Mouse (Mus musculus): ENCODE measurements around the gene Spata3.

The Spata3 gene

GRCm38 (mm10) chr1:86032273-86032987, 15.8 kb downstream of the Spata3 start:
- DNase-seq (ENCODE audit: low read depth) = peak; percentile 87

- no peak for DNase-seq (ENCODE audit: low read depth)
These were observed 21.8 kb downstream of the Spata3 start for GRCm38 (mm10) chr1:86038191-86038951.

- DNase-seq (ENCODE audit: low read depth) = no peak
These were observed 23.5 kb downstream of the Spata3 start for GRCm38 (mm10) chr1:86040131-86040530.

- DNase-seq (ENCODE audit: low read depth) = no peak
These were observed 24.2 kb downstream of the Spata3 start for GRCm38 (mm10) chr1:86040817-86041216.

GRCm38 (mm10) chr1:86045056-86045455, 28.4 kb downstream of the Spata3 start:
- no peak for DNase-seq (ENCODE audit: low read depth)

- DNase-seq (ENCODE audit: low read depth) = no peak
These were observed 29.5 kb downstream of the Spata3 start, which contains the start of gene 2810459M11Rik for GRCm38 (mm10) chr1:86045848-86046805. 2810459M11Rik (plus strand) TSS chr1:86045863.

GRCm38 (mm10) chr1:86046833-86047563, 30.4 kb downstream of the Spata3 start:
- DNase-seq (ENCODE audit: low read depth) = no peak

- peak; percentile 18 for DNase-seq (ENCODE audit: low read depth)
These were observed 31.6 kb downstream of the Spata3 start for GRCm38 (mm10) chr1:86048231-86048630.

- DNase-seq (ENCODE audit: low read depth) = no peak
These were observed 32.1 kb downstream of the Spata3 start for GRCm38 (mm10) chr1:86048744-86049143.

GRCm38 (mm10) chr1:86053198-86053921, 36.7 kb downstream of the Spata3 start:
- peak; percentile 30 for DNase-seq (ENCODE audit: low read depth)

- no peak for DNase-seq (ENCODE audit: low read depth)
These were observed 38.3 kb downstream of the Spata3 start for GRCm38 (mm10) chr1:86054943-86055342.

GRCm38 (mm10) chr1:86056284-86056683, 39.7 kb downstream of the Spata3 start:
- no peak for DNase-seq (ENCODE audit: low read depth)

- DNase-seq (ENCODE audit: low read depth) = peak; percentile 92
These were observed 42.5 kb downstream of the Spata3 start for GRCm38 (mm10) chr1:86058856-86059769.

- no peak for DNase-seq (ENCODE audit: low read depth)
These were observed 45.9 kb downstream of the Spata3 start for GRCm38 (mm10) chr1:86062523-86062922.

GRCm38 (mm10) chr1:86064271-86064991, 47.8 kb downstream of the Spata3 start, which contains the start of gene Psmd1:
Psmd1 (plus strand) TSS chr1:86064387.
- DNase-seq (ENCODE audit: low read depth) = peak; percentile 95

GRCm38 (mm10) chr1:86076565-86076964, 59.9 kb downstream of the Spata3 start:
- DNase-seq (ENCODE audit: low read depth) = no peak

All from NIH3T3 (cell line).